Mouse (Mus musculus) left cerebral cortex, adult 2 months (tissue): ENCODE results near the gene Gemin8. TPM values are rescaled to one million over a fixed set of nuclear protein-coding genes. Genes with fewer than 3 reads are reported as not detected.

Source experiments
- DNase-seq, 2 experiments: peaks; one replicate each; pipeline ENCODE4 v3.0.0; 2021 to 2022; ENCODE audit warnings: low spot score in 2 of 2, mixed read lengths in 1 of 2; ENCODE audit errors: extremely low spot score in 1 of 2
- H3K27ac ChIP-seq: fragments of 200-600 bp; 2 replicates; pipeline ENCODE4 v1.8.1; 2022
- H3K4me3 ChIP-seq: fragments of 200-600 bp; 2 replicates; pipeline ENCODE4 v1.8.1; 2022
- CTCF ChIP-seq: fragments of 200-600 bp; IDR thresholded peaks from 2 replicates; pipeline ENCODE4 v1.8.1; 2022; ENCODE audit warnings: antibody characterized with exemption, mild to moderate bottlenecking, moderate library complexity
- intact Hi-C: fragments of 180-260 bp; cut with DNase I; formaldehyde crosslinking; loops from one replicate; pipeline ENCODE4 v1.15.1; 2025
- long read RNA-seq, 2 experiments: library from polyadenylated mRNA; stranded (forward); transcript quantifications; one replicate each; pipeline ENCODE4 v2.0.0; 2021; ENCODE audit warnings: borderline mapping rate in 2 of 2
- total RNA-seq, 2 experiments: library from RNA; stranded (reverse); gene quantifications; 2 replicates each; pipeline ENCODE4 v1.2.3; 2021

Gemin8 gene
- 10 to 100 TPM; 12.8 to 14.1 TPM for total RNA-seq
- long read RNA-seq, experiment 1, partial matches to known transcripts = 0 of 5 reads
- long read RNA-seq, experiment 1, other reads (novel, unspliced or antisense) = 2 of 5 reads
- long read RNA-seq, experiment 2, partial matches to known transcripts = 1 of 4 reads
- long read RNA-seq, experiment 2, other reads (novel, unspliced or antisense) = 0 of 4 reads

DNA sequence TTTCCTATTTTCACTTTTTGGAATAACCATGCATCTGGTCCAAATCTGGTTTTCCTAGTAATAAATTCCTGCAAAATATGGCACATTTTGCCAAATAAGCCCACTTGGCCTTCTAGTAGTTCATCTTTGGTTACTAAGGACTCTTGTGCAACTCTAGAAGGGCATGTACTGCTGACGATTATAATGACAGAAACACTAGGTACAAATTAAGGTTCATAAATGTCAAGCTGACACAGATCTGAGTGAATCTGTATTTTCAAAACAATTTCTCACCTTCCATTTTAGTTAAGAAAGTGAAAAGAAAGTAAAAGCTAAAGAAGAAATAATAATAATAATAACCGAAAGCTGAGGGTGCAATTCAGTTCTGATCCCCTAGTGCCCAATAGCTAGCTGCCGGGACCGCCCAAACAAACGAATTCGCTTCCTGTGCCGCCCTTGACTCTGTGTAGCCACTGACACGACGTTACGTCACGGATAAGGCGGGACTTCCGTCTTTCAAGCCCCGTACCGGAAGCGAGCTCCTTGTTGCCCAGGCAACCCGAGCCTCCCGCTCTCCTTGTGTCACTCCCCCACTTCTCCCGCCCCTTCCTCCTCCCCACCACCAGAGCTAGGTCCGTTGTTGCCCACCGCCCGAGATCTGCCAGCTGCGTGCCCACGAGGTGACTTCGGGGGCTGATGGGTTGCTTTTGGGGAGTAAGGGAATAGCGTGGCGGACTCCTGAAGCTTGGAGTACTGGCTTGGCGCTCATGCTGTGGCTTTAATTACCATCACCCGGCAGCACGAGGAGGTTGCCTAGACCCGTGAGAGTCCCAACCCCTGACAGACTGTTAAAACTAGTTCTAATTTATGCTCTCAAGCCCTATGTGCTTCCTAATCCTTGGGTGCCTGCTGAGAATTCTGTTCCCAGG is at the start of gene Gemin8:
Gene Gemin8 (plus strand): TSS at position 563 of the 908 bp plus-strand sequence.
- intact Hi-C loops = loop anchor here (2.0 kb wide), 2 partner anchors 71 to 247 kb away; no protein-coding TSS in a partner anchor
- peak; percentile 91 for DNase-seq
- H3K4me3 ChIP-seq = peak within 1 kb of the TSS; percentile 59
- peak; percentile 41 for TF ChIP-seq CTCF
- H3K27ac ChIP-seq = peak within 1 kb of the TSS; percentile 86

DNA sequence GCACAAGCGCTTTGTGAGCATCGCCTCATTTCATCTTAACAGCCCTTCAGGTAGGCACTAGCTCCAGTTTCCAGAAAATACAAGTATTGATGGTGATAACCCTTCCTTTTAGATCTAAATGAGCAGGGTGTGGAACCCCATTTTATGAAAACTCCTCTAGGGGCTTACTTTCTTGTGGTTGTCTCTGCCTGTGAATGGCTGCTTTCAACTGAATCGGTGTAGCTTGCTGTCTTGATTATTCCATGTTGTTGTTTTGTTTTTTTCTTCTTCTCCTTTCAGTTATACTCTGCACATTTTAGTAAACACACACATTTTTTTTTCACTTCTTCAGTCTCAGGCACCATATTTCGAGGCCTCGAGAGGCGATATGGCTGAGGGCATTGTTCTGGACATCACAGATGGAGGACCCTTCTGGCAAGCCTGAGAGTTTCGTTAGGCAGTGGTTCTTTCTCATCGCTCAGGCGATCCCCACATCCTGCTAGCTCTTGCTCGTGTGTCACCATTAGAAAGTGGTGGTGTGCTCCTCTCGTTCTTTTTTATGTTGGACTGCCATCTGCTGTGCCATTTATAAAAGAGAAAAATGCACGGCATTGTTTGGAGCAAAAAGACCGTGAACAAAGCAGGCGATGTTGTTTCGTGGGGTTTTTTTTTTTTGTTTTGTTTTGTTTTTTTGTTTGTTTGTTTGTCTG is 23.0 kb upstream of the Gemin8 start:
- intact Hi-C loops = loop anchor here (2.0 to 5.0 kb wide), 3 partner anchors 821 to 1605 kb away; partner anchors contain the start of gene Glra2
- DNase-seq = no peak
- Histone ChIP-seq H3K4me3 (no peak overlapping the region), H3K27ac (no peak overlapping the region)
- TF ChIP-seq CTCF = peak; percentile 47

DNA sequence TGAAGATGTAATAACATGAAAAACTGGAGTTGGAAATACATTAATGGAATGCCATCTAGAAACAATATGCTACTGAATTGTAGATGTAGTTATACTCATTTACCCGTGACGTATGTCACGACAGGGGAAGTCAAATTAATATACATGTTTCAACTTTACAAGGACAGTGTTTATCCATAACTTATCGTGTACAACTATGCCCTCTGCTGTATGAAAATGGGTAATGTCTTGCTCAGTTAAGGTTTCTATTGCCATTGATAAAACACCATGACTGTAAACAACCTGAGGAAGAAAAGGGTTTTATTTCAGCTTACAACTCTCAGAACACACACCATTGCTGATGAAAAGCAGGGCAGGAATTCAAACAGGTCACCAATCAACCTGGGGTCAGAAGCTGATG is 7.5 kb upstream of the Gemin8 start:
- intact Hi-C loops = loop anchor here (2.0 kb wide), 1 partner anchor 1622 kb away; no protein-coding TSS in a partner anchor
- no peak overlapping the region for H3K4me3 ChIP-seq
- H3K27ac ChIP-seq = no peak overlapping the region
- no peak for DNase-seq
- peak; percentile 51 for TF ChIP-seq CTCF

DNA sequence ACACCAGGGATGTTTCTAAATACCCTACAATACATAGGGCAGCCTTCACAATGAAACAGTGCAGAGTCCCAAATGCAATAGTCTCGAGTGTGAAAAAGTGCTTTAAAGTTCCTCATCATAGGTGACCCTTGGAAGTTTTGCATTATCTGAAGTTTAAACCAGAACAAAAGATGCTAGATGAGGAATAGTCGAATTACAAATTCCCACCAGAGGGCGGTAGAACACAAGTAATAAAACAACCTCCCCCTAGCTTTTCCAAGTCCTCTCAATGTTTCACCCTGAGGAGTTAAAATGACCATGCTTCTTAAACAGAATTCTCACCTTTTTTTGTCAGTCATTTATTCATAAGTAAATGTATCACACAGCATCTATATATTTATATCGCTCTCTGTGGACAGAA is 2.9 kb upstream of the Gemin8 start:
- DNase-seq = peak in 1 of 2 experiments; percentile 17
- no peak overlapping the region for H3K27ac ChIP-seq
- TF ChIP-seq CTCF = peak; percentile 64

DNA sequence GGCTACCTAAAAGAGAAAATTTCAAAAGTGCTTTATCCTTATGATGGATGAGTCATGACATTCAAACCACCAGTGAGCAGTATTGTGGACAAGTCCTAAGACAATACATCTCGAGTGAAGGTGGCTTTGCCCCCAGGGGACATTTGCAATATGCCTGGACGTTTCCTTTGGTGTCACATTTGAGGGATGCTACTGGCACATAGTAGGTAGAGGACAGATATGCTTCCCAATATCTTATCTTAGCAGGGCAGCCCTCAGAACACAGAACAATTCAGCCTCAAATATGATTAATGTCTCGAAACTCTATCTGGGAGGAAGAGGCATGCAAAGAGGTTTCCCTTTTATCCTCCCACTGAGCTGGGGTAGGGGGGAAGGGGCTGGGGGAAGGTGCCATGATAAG is 2.3 kb upstream of the Gemin8 start:
- H3K27ac ChIP-seq = no peak overlapping the region
- H3K4me3 ChIP-seq = no peak overlapping the region
- no peak for DNase-seq
- intact Hi-C loops = loop anchor here (1.0 to 2.0 kb wide), 3 partner anchors 249 to 1065 kb away; no protein-coding TSS in a partner anchor
- TF ChIP-seq CTCF = no peak

More for the DNA sequence above, 2.9 kb upstream of the Gemin8 start:
- intact Hi-C loops = loop anchor here (1.0 kb wide), 2 partner anchors 485 to 1066 kb away; no protein-coding TSS in a partner anchor
- H3K4me3 ChIP-seq = no peak overlapping the region

DNA sequence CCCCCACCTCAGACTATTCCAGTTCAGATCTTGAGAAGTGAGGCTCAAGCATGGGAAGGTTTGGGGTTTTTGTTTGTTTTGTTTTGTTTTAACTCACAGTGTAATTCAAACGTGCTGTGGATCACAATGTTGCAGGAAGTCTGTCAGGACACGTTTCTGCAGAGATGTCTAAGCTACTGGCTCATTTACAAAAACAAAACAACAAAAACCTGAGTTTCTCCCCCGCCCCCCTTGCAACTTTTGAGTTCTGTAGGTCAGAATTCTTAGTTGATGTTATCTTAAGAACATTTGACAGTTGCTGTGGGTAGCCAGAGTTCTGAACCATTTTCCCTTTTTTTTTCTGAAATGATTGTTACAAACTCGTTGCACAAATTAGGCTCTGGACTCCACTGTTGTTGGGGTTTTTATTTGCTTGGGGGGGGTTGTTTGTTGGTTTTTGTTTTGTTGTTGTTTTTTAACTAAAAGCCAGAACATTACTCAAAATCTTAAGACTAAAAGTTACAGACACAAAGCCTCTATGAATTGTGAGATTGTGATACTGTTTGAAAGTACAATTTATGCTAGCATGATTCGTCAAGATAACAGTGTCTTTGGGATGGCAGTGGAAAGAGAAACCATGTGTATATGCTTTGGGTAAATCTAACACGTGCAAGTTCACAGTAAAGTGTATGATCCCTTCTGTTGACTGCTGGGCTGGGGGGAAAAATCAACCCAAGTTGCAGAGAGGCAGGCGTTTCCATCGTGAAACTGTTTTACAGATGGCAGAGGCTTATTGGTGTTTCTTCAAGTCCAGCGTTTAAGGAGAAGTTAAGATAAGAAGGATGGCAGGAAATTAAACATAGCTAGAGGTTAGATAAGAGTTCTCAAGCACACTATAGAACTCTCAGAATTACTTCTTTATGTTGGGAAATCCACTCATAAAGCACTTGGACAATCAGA is 815 bp downstream of the Gemin8 start:
- intact Hi-C loops = loop anchor here (2.0 kb wide), 1 partner anchor 70 kb away; no protein-coding TSS in a partner anchor
- peak overlapping the region; percentile 59 for H3K4me3 ChIP-seq
- TF ChIP-seq CTCF = no peak
- no peak for DNase-seq
- peak overlapping the region; percentile 86 for H3K27ac ChIP-seq

DNA sequence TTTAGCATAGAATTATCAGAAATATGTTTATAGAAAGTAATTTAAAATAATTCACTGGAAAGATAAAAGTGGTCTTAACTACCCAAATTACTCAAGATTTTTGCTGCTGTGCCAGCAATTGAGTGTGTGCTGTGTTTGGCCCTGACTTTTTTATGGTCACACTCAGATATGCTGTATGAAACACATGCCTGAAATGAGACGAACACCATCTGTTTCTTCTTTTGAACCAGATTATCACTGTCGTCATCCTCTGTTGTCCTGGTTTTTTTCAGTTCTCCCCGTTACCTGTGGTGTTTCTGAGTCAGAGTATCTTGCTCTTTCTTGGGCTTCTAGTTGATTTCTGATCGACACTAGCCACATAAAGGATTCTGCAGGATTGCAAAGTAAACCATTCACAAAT is 1.8 kb downstream of the Gemin8 start:
- intact Hi-C loops = no loop called here
- no peak for DNase-seq
- Histone ChIP-seq H3K4me3 (no peak overlapping the region), H3K27ac (peak overlapping the region; percentile 45; the same call in 1 of the 2 replicates)
- TF ChIP-seq CTCF = no peak

DNA sequence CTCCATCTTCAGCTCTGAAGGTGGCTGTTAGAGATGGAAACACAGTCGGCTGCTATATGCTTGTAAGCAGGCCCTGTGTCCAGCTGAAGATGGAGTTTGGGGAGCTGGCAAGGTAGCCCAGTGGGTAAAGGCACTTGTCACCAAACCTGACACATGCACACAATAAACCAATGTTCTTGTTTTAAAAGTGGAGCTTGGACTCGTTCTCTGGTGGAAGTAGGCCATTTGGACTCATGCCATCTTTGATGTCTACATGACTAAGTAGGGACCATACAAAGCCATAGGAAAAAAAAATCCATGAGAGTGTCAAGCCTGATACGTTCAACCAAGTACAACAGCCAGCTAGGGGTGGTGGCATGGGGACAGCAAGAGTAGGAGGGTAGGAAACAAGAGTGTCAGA is 2.4 kb downstream of the Gemin8 start:
- intact Hi-C loops = no loop called here
- H3K4me3 ChIP-seq = no peak overlapping the region
- no peak for TF ChIP-seq CTCF
- H3K27ac ChIP-seq = peak overlapping the region; percentile 45; the same call in 1 of the 2 replicates
- DNase-seq = no peak

DNA sequence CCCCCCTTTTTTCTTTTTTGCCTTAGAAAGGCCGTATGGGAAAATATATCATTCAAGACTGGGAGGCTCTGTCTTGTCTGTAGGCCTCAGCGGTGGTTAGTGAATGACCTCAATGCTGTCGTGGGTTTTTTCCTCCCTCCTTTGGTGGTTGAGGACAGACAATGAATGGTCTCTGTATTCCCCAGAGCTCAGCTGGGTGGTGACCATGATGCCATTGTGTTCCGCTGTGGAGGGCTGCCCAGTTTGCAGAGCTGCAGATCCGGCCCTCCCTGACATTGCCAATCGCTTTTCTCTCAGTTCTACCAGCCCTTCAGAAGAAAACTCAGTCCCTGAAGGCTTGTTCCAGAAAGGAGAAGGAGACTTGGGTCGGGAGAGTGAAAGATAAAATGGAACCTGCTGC is 3.5 kb downstream of the Gemin8 start:
- TF ChIP-seq CTCF = no peak
- Histone ChIP-seq H3K27ac (peak overlapping the region; percentile 73), H3K4me3 (no peak overlapping the region)
- DNase-seq = peak in 1 of 2 experiments; percentile 23
- intact Hi-C loops = loop anchor here (1.0 kb wide), 1 partner anchor 178 kb away; no protein-coding TSS in a partner anchor

DNA sequence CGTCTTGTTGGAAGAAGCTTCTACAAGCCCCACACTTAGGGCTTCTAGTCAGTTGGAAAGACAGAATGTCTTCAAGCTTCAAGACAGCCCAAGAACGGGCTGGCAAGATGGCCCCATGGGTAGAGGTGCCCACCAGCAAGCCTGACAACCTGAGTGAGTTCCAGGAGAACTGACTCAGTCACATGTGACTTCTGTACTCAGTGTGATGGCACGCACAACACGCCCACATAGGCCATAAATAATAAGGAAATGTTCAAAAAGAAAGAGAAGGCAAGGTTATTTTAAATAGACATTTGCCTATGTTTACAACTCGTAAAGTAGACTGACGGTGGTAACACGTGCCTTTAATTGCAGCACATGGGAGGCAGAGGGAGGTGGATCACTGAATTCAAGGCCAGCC is 7.7 kb downstream of the Gemin8 start:
- Histone ChIP-seq H3K27ac (no peak overlapping the region), H3K4me3 (no peak overlapping the region)
- intact Hi-C loops = loop anchor here (5.0 kb wide), 1 partner anchor 34 kb away; no protein-coding TSS in a partner anchor
- DNase-seq = no peak
- no peak for TF ChIP-seq CTCF
